Mouse (Mus musculus): ENCODE measurements at regions not wholly inside any gene's neighbourhood (a gene's known extent, or its start where the extent isn't known, plus 50 kb on each side); places are given as distances from the start of the nearest gene placed in this dataset.

DNA sequence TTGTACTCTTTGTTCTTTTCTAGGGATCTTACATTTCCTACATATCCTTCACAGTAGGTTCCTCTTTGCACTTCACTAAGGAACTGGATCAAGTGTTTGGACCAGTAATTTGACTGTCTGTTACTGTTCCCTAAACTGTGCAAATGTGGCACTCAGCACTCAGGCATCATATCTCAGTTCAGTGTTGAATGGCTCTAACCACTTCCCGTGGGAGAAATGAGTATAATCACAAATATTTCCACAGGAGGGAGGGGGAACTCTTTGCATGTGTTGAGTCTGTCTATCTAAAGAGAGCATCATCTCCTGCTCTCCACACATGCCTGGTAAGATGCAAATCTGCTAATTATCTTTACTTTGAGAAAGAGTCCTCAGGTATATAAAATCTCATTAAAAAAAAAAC is 588.5 kb downstream of the Plod2 start:
- DNase-seq: no peak

DNA sequence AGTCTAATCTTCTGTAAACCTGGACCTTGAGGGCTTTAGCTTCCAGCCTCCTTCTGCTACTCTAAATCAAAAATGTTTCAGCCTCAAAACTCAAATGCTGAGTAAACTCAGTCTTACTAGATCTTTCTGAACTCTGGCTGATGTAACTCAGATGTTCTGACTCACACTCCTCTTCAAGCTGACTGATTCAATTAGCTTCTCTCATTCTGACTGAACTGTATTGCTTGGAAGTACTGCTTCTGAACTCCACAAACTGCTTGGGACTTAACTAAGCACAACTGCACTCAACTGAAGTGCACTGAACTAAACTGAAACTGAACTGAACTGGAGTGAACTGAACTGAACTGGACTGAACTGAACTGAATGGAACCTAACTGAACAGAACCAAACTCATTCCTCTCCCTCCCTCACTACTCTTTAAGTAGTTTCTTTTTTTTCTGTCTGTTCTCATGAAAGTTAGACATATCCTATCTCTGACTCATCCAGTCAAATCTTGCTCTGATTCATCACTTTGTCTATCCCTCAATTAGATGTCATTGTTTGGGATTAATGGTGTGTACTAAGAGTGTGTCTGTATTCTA is 589.7 kb downstream of the Plod2 start:
- no peak for DNase-seq

DNA sequence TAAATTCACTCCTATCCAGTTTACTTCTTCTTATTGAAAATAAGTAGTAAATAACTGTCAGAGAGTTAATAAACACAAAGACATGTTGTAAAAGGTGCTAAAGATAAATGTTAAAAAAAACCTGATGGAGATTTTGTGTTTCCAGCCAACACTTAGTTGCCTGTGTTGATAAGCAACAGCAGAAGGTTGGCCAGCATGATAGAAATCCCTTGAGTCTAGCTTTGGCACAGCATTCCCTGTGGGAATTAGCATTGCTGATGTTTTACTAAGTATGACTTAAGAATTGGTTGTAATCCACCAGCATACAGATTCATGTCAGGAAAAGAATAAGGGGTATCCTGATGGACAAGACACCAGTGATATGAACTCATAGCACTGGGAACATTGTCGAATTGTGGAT is 594.3 kb downstream of the Plod2 start:
- DNase-seq: no peak

DNA sequence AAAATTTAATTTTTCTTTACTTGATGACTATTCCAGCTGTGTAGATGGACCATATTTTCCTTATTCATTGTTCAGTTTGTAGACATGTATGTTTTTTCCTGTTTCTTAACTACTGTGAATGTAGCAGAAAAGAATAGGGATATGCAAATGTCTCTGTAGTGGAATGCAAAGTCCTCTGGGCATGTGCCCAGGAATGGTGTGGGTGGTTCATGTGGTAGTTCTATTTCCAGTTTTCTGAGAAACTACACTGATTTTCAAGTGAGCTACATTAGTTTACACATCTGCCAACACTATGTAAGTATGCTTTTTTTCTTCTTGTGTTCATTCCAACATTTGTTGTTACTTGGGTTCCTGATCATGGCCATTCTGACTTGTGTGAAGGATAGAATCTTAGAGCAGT is 628.0 kb downstream of the Plod2 start:
- DNase-seq: no peak

DNA sequence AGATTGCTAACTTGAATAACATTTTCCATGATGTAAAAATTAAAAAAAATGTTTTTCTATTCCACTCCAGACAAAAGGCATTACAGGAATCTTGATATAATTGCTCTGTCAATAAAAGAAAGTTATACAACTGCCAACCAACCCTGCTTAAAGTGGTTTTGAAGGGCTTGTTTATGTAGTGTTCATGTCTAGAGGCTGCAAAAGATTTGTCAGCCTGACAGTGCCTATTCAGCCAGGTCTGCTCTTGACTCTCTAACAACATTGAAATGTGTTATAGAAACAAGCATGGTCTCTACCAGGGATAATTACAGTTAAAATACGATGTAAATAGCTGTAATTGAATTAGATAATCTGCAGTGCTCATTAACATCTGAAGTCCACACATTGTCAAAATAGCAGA is 644.6 kb downstream of the Plod2 start:
- DNase-seq: no peak

DNA sequence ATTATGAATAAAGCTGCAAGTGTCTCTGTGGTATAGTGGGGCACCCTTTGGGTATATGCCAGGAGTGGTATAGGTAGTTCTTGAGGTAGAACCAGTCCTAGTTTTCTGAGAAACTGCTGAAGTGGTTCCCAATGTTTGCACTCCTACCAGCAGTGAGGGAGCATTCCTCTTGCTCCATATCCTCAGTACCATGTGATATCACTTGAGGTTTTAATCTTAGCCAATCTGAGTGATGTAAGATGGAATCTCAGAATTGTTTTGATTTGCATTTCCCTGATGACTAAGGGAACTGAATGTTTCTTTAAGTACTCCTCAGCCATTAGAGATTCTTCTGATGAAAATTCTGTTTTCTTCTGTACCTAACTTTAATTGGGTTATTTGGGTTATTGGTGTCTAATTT is 690.5 kb downstream of the Plod2 start:
- no peak for DNase-seq

DNA sequence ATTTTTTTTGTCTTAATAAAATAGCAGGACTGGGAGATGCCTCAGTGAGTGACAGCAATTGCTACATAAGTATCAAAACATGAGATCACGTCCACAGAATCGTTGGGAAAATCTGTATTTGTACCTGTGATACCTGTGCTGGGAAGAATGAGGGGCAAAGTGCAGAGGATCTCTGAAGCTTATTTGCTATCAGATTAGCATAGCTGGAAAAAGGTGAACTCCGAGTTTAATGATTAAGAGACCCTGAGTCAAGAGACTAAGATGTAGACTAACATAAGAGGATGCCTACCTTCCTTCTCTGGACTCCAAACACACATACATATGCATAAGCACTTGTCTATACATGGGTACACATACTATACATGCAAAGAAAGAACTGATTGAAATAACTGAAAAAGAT is 710.1 kb downstream of the Plod2 start:
- DNase-seq: no peak

DNA sequence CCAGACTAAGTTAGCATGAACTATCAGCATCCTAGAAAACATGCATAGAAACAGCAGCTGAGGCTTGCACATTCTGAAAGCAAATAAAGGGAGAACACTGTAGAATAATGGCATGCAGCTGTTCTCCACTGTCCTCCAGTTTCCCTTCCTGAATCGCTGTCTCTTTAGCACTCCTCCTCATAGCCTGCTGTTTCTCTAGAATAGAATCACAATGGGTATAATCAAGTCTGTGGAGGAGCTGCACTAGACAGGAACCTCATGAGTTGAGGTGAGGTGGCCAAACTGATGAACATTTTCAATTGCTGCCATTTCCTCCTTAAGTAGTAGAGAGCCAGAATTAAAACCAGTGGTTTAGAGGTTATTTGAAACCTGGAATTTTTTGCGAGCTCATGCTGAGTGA is 755.3 kb downstream of the Plod2 start:
- no peak for DNase-seq

DNA sequence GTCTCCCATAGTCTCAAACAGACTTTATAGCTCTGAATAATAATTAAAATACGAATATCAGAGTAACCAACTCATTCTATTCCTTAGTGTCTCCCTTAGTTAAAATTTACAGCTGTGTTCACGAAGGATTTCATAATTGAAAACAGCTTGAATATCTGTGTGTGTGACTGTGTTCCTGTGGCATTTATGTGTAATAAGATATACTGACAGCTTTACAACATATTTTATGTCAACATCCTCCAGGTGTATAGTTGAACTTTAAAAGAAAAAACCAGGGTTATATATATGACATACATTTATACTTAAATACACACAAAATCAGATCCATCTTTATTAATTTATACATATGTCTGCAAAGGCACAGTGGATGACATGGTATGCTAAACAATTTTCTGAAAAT is 764.7 kb downstream of the Plod2 start:
- no peak for DNase-seq

DNA sequence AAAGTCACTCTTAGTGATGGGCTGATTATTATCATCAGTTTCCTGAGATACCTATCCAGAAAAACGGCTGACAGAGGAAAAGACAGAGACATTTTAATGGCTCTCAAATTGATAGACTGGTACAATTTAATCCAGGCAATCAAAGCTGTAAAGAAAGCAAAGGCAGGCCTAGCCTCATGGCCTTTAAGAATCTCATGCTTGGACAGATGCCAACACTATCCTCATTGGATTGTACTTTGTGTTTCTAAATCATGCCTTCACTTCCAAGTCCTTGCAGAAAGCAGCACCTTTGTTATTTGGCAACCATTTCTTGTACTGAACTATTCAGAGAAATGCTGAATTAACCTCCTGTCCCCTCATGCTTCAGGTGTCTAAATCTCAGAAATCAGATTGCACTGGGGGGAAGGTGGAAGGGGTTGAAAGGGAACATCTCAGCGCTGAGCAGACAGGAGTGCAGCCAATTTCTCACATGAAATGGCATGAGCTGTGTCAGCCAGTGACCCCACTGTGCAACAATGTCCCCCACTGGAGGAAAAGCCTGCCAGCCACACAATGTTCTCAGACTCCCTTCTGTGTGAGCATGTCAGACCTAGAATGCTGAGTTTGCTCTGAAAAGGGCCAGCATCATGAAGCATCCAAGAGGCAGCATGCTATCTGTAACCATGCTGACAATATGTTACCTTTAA is 787.1 kb downstream of the Plod2 start:
- DNase-seq: no peak
